Mouse (Mus musculus) cerebellum, adult 2 months (tissue): ENCODE measurements at regions not wholly inside any gene's neighbourhood (a gene's known extent, or its start where the extent isn't known, plus 50 kb on each side); places are given as distances from the start of the nearest gene placed in this dataset.

Experiments used
- CTCF ChIP-seq: fragments of 200-500 bp; IDR thresholded peaks from 2 replicates; pipeline ENCODE4 v1.5.1; 2011; ENCODE audit warnings: low read depth, mild to moderate bottlenecking, control low read depth, low read length, moderate library complexity, borderline replicate concordance; ENCODE audit not compliant: insufficient read depth
- POLR2A ChIP-seq: fragments of 200-500 bp; IDR thresholded peaks from 2 replicates; pipeline ENCODE4 v1.6.1; 2011; ENCODE audit warnings: low read length, control low read depth, borderline replicate concordance; ENCODE audit not compliant: insufficient read depth

DNA sequence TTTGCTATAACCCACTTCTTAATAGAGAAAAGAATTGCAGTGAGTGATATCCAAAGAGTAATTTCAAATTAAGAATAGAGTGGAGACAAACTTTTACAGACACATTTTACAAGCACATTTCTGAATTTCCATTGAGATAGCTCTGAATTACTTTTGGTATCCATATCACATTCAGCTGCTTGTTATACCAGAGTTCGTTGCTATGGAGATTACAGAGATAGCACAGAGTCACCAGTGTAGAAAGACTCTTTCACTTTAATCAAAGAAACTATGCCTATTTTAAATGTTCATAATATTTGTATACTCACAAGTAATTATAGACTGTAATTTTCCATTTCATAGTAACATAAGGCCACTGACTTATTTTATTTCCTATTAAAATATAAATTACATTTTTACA is 52.7 kb upstream of the Slc13a1 start:
- TF ChIP-seq CTCF (no peak), POLR2A (no peak)
